Comparison of ENCODE assay signal across 14 mouse cellular contexts in genomic region chr13:42526163-42526562, GRCm38 (mm10).
DNase-seq lines count a peak whose midpoint lies in the region; ATAC-seq and TF ChIP-seq lines count a peak whose summit lies in the region.
"Had no signal": no experiment of that assay in that cellular context is flagged by ENCODE, and none has a peak within 500 bp of the region (broad histone marks: within the 10 kb centered on the region; RNA-seq: fewer than 3 reads in every experiment).

No protein-coding gene starts in this region.

- peaks cover 1% of the 10 kb centered on the region for H3K4me1 ChIP-seq in heart, adult 2 months (ENCODE audit: control insufficient read depth, insufficient read depth, low read length)
- peaks cover 17% of the 10 kb centered on the region for H3K4me1 ChIP-seq in intestine, embryonic 14.5 days (replicated peaks; ENCODE audit: control insufficient read depth, insufficient read depth, low read length)
- peaks cover 6% of the 10 kb centered on the region for H3K4me1 ChIP-seq in intestine, embryonic 16.5 days (ENCODE audit: control insufficient read depth, insufficient read depth, low read length)
- H3K4me1 ChIP-seq in lung, embryonic 14.5 days (ENCODE audit: insufficient read depth): peaks cover 9% of the 10 kb centered on the region
- H3K4me1 ChIP-seq: embryonic facial prominence, embryonic 12.5 days; forebrain, embryonic 15.5 days; limb, embryonic 12.5 days had no signal

- H3K4me3 ChIP-seq in heart, adult 2 months: no peak overlapping the region
- H3K4me3 ChIP-seq in intestine, embryonic 14.5 days (ENCODE audit: low read depth, low read length): no peak overlapping the region
- H3K4me3 ChIP-seq in intestine, embryonic 16.5 days (ENCODE audit: low read length): no peak overlapping the region
- no peak overlapping the region for H3K4me3 ChIP-seq in lung, embryonic 14.5 days (ENCODE audit: low read depth, low read length)
- H3K4me3 ChIP-seq: embryonic facial prominence, embryonic 12.5 days; forebrain, embryonic 15.5 days; limb, embryonic 12.5 days had no signal

- no peaks in the 10 kb centered on the region for H3K9me3 ChIP-seq in intestine, embryonic 14.5 days (ENCODE audit: control insufficient read depth, low read length)
- H3K9me3 ChIP-seq in intestine, embryonic 16.5 days (ENCODE audit: control insufficient read depth, low read length): no peaks in the 10 kb centered on the region
- no peaks in the 10 kb centered on the region for H3K9me3 ChIP-seq in lung, embryonic 14.5 days (ENCODE audit: low read depth, low read length)
- H3K9me3 ChIP-seq: embryonic facial prominence, embryonic 12.5 days; forebrain, embryonic 15.5 days had no signal

- 35% methylated on average over 4 of the region's 4 CpGs for WGBS in heart, adult 2 months
- WGBS in intestine, embryonic 14.5 days: 14% methylated on average over 4 of the region's 4 CpGs
- 29% methylated on average over 4 of the region's 4 CpGs for WGBS in intestine, embryonic 16.5 days
- WGBS in lung, embryonic 14.5 days: 4% methylated on average over 4 of the region's 4 CpGs

- DNase-seq in heart, adult 2 months: no peak
- no peak for DNase-seq in heart, adult 8-10 months (ENCODE audit: low spot score)
- no peak for DNase-seq in intestine, embryonic 14.5 days (ENCODE audit: low spot score)
- peak; percentile 63 for DNase-seq in lung, embryonic 14.5 days
- no peak for DNase-seq in lung, adult 18-20 months
- DNase-seq in lung, postnatal 10 days: peak; percentile 25
- no peak for DNase-seq in right cerebral cortex, postnatal 10 days (ENCODE audit: low spot score in 2 of 2)
- DNase-seq: thymus, adult 2 months had no signal

- H3K27ac ChIP-seq in heart, adult 2 months: peak overlapping the region; percentile 22; the same call in 1 of the 2 replicates
- H3K27ac ChIP-seq in intestine, embryonic 14.5 days (ENCODE audit: low read depth): 0 out of 2 replicates have a peak overlapping the region, but pooled peaks have one; percentile 30
- H3K27ac ChIP-seq in intestine, embryonic 16.5 days (ENCODE audit: low read length): no peak overlapping the region
- H3K27ac ChIP-seq in lung, embryonic 14.5 days (ENCODE audit: low read depth): no peak overlapping the region
- H3K27ac ChIP-seq: embryonic facial prominence, embryonic 12.5 days; forebrain, embryonic 15.5 days; hindbrain, embryonic 14.5 days; limb, embryonic 12.5 days; liver, embryonic 14.5 days had no signal

- H3K79me2 ChIP-seq in heart, adult 2 months (replicated peaks; ENCODE audit: control insufficient read depth, insufficient read depth, low read length): no peaks in the 10 kb centered on the region

- no peak overlapping the region for H3K4me2 ChIP-seq in intestine, embryonic 14.5 days (ENCODE audit: low read length)
- H3K4me2 ChIP-seq in intestine, embryonic 16.5 days (ENCODE audit: low read depth, low read length): no peak overlapping the region
- peak overlapping the region; percentile 7; the same call in 1 of the 2 replicates for H3K4me2 ChIP-seq in lung, embryonic 14.5 days
- H3K4me2 ChIP-seq: embryonic facial prominence, embryonic 12.5 days; forebrain, embryonic 15.5 days; hindbrain, embryonic 14.5 days; limb, embryonic 12.5 days had no signal

- H3K36me3 ChIP-seq in heart, adult 2 months (ENCODE audit: control insufficient read depth, insufficient read depth, low read length): peaks cover 5% of the 10 kb centered on the region; the same call in 1 of the 2 replicates
- no peaks in the 10 kb centered on the region for H3K36me3 ChIP-seq in intestine, embryonic 14.5 days (ENCODE audit: control insufficient read depth, insufficient read depth, low read length)
- H3K36me3 ChIP-seq in intestine, embryonic 16.5 days (ENCODE audit: control insufficient read depth, insufficient read depth, low read length): no peaks in the 10 kb centered on the region
- H3K36me3 ChIP-seq in lung, embryonic 14.5 days (ENCODE audit: insufficient read depth): no peaks in the 10 kb centered on the region
- H3K36me3 ChIP-seq: embryonic facial prominence, embryonic 12.5 days; forebrain, embryonic 15.5 days; limb, embryonic 12.5 days had no signal

- H3K27me3 ChIP-seq in heart, adult 2 months (ENCODE audit: control insufficient read depth, insufficient read depth, low read length): no peaks in the 10 kb centered on the region
- no peaks in the 10 kb centered on the region for H3K27me3 ChIP-seq in intestine, embryonic 14.5 days (replicated peaks; ENCODE audit: control insufficient read depth, insufficient read depth, low read length)
- H3K27me3 ChIP-seq in intestine, embryonic 16.5 days (replicated peaks; ENCODE audit: control insufficient read depth, insufficient read depth, low read length): no peaks in the 10 kb centered on the region
- H3K27me3 ChIP-seq in lung, embryonic 14.5 days (ENCODE audit: insufficient read depth, low read length): no peaks in the 10 kb centered on the region
- H3K27me3 ChIP-seq: embryonic facial prominence, embryonic 12.5 days; forebrain, embryonic 15.5 days; limb, embryonic 12.5 days had no signal

- TF ChIP-seq POLR2A in heart, adult 2 months (IDR thresholded peaks at IDR 0.05; ENCODE audit: insufficient read depth, low read depth, low read length): no peak

- intact Hi-C loops in heart, adult 2 months (cut with DNase I): no loop called here

- no peak for TF ChIP-seq CTCF in heart, adult 2 months (IDR thresholded peaks at IDR 0.05)
- no peak for TF ChIP-seq CTCF in lung, embryonic 14.5 days (IDR thresholded peaks at IDR 0.05; ENCODE audit: low read depth)

- H3K9ac ChIP-seq in heart, adult 2 months (ENCODE audit: low read depth, low read length): no peak overlapping the region
- no peak overlapping the region for H3K9ac ChIP-seq in intestine, embryonic 14.5 days (ENCODE audit: low read length)
- no peak overlapping the region for H3K9ac ChIP-seq in intestine, embryonic 16.5 days (ENCODE audit: low read depth, low read length)
- no peak overlapping the region for H3K9ac ChIP-seq in lung, embryonic 14.5 days
- H3K9ac ChIP-seq: embryonic facial prominence, embryonic 12.5 days; forebrain, embryonic 15.5 days; hindbrain, embryonic 14.5 days; limb, embryonic 12.5 days; liver, embryonic 14.5 days had no signal

- no peak for TF ChIP-seq EP300 in heart, adult 2 months (IDR thresholded peaks at IDR 0.05; ENCODE audit: insufficient read depth, low read depth, low read length)

- ATAC-seq in intestine, embryonic 14.5 days (replicated peaks; ENCODE audit: low FRiP score, low TSS enrichment, low read depth): no peak
- no peak for ATAC-seq in intestine, embryonic 16.5 days
- peak; percentile 52; the same call in 1 of the 2 replicates for ATAC-seq in lung, embryonic 14.5 days (ENCODE audit: insufficient read depth)
- ATAC-seq: forebrain, embryonic 15.5 days had no signal

Comparison
In these comparisons a context has a peak if more than half of its experiments do, and no peak if none do; other contexts are left out.
1. DNase-seq: peak in lung, embryonic 14.5 days (single experiment) and lung, postnatal 10 days (single experiment); none in heart, adult 2 months (0 of 2), heart, adult 8-10 months (single experiment), intestine, embryonic 14.5 days (single experiment), lung, adult 18-20 months (0 of 2) and right cerebral cortex, postnatal 10 days (0 of 2).
2. H3K27ac ChIP-seq: peak in heart, adult 2 months (single experiment) and intestine, embryonic 14.5 days (single experiment); none in intestine, embryonic 16.5 days (single experiment) and lung, embryonic 14.5 days (single experiment).